Mouse (Mus musculus) cerebellum, postnatal 25 days (tissue): ENCODE data around the gene Hist1h4f.
"Not testable (repeated sequence)": the region's sequence is repeated elsewhere in the genome, so short reads cannot be mapped to it uniquely, and the experiment has no call there.

Source experiments
- DNase-seq, 2 experiments: peaks; one replicate each; pipeline ENCODE4 v3.0.0; 2021; ENCODE audit warnings: mixed read lengths in 2 of 2

Hist1h4f gene

DNA sequence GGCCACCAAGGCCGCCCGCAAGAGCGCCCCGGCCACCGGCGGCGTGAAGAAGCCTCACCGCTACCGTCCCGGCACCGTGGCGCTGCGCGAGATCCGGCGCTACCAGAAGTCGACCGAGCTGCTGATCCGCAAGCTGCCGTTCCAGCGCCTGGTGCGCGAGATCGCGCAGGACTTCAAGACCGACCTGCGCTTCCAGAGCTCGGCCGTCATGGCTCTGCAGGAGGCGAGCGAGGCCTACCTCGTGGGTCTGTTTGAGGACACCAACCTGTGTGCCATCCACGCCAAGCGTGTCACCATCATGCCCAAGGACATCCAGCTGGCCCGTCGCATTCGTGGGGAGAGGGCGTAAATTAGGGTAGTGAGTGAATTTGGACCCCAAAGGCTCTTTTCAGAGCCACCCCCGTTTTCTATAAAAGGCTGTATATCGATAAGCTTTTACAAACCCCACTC lies 24.4 kb upstream of the Hist1h4f start:
- DNase-seq = not testable (repeated sequence)

DNA sequence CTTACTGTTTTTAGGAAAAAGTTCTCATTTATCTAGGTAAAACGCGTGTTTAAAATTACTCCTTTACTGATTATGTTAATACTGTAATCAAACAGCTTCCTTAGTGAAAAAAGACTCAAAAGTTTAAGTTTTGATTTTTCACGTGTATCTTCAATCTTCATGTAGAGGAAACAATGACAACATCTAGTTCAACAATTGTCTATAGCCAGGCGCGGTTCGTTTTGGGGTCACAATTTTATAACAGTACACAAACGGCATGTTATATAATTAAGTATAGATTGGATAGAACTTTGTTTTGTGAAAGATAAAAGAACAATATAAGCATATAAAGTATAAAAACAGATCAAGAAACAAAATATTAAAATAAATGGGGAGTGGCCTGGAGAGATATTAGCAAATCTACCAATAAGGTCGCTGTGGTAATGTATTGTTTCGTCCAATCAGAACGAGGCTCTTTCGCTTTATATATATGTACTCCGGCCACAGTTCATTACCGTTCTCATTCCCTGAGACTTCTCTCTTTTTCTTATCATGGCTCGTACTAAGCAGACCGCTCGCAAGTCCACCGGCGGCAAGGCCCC lies 23.9 kb upstream of the Hist1h4f start, which contains the start of gene Hist1h3d:
Gene Hist1h3d (plus strand): TSS at position 493 of the 581 bp plus-strand sequence.
- peak; percentile 28 to 44 for DNase-seq

DNA sequence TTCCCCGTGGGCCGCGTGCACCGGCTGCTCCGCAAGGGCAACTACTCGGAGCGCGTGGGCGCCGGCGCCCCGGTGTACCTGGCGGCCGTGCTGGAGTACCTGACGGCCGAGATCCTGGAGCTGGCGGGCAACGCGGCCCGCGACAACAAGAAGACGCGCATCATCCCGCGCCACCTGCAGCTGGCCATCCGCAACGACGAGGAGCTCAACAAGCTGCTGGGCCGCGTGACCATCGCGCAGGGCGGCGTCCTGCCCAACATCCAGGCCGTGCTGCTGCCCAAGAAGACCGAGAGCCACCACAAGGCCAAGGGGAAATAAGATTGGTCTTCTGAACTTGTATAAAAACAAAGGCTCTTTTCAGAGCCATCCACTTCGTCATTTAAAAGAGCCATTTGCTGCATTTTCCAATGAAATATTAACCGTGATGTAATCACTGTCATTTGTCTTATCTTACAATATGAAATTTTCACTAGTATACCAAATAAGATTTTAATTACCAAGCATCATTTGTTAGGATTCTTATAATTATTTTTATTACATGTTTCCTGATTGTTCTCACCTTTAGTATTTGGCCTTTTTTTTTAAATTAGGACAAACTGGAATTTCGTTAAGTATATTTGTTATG lies 23.2 kb upstream of the Hist1h4f start:
- not testable (repeated sequence) for DNase-seq

DNA sequence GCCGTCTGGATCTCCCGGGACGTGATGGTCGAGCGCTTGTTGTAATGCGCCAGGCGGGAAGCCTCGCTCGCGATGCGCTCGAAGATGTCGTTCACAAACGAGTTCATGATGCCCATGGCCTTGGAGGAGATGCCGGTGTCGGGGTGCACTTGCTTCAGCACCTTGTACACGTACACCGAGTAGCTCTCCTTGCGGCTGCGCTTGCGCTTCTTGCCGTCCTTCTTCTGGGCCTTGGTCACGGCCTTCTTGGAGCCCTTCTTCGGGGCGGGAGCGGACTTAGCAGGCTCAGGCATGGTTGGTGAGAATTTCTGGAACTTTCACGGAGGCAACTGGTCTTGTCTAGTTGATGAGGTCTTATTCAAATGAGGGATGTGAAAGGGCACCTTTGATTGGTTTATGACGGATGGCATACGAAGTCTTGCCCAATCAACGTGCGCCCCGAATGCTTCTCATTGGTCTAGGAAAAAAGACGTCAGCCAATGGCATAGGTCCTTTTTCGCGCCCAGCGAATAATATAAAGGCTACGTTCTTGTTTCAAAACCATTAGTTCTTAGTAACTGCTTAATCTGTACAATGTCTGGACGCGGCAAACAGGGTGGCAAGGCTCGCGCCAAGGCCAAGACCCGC lies 22.6 kb upstream of the Hist1h4f start, which contains the start of the genes Hist1h2bf and Hist1h2ad:
Gene Hist1h2bf (minus strand): TSS at position 299 of the 627 bp plus-strand sequence.
Gene Hist1h2ad (plus strand): TSS at position 484 of the 627 bp plus-strand sequence.
- peak; percentile 72 to 82 for DNase-seq

DNA sequence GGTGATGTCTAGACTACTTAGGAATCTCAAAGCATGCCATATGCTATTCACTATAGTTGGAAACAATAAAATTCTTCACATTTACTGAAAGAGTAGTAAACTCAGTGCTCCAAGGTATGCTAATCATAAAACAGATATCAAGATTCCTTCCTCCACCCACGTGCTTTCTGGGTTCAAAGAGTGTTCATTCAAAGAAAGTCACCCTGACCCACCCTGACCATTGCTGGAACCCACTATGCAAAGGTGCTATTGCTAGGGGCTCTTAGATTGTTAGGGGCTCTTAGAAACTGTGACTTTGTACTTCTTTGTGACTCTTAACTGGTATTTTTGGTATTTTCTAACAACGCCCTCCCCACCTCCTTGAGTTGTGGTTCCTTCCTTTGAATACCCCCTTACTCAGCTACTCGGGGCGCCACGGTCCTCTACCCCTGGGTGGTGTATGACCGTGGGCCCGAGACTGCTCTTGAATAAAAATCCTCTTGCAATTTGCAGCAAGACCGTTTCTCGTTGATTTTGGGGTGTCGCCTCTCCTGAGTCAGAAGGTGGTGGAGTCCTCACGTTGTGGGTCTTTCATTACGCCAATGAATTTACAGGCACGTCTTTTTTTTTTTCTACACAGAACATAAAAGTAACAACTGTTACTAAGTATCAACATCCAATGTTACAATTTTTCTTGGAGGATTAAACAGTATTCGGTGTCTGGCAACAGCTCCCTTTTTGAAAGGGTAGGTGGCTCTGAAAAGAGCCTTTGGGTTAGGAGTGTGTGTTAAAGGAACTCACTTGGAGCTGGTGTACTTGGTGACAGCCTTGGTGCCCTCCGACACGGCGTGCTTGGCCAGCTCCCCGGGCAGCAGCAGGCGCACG lies 21.8 kb upstream of the Hist1h4f start:
- DNase-seq = not testable (repeated sequence)

DNA sequence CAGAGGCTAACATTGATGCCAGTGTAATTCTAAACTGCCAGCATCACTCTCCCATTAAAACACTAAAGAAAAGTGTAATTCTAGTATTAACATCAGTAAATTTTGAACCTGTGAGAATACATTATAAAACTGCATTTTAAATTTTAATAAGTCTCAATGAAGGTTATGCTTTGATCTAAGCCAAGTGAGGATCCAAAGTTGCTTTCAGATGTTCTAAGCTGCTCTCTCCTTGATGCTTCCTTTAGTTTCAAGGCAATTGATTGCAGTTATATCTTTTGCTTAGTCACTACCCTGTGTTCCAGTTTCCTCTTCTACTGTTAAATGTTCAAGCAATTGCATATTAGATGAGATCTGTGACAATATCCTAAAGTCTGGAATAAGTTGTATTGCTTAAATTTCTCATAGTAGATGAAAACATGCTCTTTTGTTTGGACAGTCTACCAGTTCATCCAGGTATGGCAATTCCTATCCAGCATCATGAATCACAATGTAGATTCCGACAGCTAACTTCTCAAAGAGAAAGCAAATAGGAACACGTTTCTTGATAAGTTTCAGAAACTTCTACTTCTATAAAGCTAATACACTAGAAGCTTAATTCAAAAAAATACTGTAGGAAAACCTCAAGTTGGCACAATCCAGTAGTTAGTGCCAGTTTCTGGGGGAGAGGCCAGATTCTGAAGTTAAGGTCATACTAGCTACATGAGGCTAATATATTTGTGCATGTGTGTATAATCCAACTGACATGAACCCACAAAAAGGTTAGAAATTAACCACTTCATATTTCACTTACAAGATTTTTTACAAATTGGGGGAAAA lies 21.0 kb upstream of the Hist1h4f start:
- no peak for DNase-seq

DNA sequence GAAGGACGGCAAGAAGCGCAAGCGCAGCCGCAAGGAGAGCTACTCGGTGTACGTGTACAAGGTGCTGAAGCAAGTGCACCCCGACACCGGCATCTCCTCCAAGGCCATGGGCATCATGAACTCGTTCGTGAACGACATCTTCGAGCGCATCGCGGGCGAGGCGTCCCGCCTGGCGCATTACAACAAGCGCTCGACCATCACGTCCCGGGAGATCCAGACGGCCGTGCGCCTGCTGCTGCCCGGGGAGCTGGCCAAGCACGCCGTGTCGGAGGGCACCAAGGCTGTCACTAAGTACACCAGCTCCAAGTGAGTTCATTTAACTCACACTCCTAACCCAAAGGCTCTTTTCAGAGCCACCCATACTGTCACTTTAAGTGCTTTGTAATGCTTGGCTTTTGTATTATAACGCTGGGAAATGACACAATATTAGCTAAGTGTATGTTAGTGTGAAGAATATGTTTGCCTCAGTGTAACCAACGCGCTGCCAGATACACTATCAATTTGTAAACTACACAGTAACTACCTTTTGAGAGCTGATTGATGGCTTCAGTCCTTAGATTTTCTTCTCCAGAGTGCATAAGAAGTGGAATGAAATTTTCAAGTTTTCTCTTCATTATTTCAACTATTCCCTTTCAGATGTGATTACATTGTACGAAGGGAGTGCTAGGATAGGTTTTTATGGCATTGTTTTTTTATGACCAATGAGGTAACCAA lies 20.2 kb upstream of the Hist1h4f start:
- DNase-seq = not testable (repeated sequence)

DNA sequence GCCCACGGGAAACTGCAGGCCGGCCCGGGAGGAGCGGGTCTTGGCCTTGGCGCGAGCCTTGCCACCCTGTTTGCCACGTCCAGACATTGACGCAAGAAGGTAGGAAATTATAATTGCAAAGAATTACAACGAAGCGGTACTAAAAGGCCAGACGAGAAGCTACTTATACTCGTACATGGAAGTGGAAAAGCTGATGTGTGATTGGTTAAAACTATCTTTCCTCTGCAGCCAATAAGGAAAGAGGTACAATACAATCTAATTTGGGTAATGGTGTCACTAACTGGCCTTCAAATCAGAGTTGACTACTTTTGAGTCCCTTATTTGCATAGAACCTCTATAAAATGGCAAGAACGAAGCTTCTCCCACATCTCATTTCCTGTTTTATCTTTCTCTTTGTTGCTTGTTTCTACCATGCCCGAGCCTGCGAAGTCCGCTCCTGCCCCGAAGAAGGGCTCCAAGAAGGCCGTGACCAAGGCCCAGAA lies 19.6 kb upstream of the Hist1h4f start, which contains the start of the genes Hist1h2ae and Hist1h2bg:
Gene Hist1h2ae (minus strand): TSS at position 199 of the 482 bp plus-strand sequence.
Gene Hist1h2bg (plus strand): TSS at position 375 of the 482 bp plus-strand sequence.
- peak; percentile 65 to 82 for DNase-seq

DNA sequence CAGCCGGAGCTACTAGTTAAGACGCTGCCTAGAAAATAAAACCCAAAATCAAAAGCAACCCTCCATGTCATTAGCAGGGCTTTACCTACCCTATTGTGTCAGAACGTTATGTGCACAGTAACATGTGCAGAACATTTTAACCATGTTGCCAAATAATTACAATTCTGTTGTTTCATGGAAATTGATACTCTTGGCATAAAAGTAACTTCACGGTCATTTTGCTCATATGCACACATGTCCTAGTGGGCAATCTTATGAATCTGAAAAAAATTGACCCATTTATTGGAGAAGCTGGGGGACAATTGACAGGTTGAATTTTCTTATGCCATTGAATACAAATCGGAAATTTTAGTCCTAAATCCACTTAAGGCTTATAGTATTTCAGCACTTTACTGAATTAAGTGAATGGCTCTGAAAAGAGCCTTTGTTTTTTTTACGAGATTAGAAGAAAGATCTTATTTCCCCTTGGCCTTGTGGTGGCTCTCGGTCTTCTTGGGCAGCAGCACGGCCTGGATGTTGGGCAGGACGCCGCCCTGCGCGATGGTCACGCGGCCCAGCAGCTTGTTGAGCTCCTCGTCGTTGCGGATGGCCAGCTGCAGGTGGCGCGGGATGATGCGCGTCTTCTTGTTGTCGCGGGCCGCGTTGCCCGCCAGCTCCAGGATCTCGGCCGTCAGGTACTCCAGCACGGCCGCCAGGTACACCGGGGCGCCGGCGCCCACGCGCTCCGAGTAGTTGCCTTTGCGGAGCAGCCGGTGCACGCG lies 19.0 kb upstream of the Hist1h4f start:
- DNase-seq = not testable (repeated sequence)

DNA sequence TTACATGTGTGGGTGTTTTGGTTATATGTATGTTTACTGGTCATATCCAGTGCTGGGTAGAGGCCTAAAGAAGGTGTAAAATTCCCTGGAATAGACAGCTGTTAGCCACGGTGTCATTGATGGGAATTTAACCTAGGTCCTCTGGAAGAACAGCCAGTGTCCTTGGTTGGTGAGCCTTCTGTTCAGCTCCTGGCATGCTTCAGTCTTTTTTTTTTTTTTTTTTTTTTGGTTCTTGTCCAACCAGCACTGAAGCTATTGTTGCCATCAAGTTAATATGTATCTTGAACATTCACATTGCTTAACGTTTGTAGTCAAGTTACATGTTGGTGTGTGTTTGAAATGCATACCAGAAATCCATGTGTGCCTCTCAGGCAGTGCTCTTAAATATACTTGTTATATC lies 13.0 kb upstream of the Hist1h4f start:
- no peak for DNase-seq

DNA sequence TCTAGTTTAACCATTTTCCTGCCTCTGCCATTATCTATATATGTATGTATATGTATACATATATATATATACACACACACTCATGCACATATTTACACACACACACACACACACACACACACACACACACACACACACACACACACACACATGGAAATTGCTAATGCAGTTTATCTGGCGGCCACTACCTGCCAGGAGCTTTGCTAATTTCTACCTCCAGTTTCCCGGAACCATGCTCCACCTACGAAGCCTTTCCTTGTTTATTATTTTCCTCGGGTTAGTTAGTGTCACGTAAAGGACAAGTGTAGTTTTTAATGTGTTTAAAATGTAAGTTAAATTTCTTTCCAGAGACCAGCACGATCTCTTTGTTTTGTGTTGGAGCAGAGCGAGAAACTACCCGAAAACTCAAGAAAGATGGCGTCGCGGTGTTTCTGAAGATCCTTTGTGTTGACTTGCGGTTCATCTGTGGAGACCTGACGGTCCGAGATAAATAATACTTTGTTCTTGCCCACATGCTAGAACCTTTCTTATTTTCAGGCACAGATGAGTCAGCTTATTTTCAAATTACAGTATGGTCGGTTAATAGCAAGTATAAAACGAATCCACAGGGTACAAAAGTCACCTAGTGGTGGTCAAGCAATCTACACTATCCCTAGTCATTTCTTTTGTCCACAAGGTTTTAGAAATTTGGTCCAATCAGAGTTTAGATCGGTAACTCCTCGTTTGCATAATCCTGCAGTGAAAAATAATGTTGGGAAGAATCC lies 11.4 kb upstream of the Hist1h4f start:
- DNase-seq = peak in 1 of 2 experiments; percentile 39

DNA sequence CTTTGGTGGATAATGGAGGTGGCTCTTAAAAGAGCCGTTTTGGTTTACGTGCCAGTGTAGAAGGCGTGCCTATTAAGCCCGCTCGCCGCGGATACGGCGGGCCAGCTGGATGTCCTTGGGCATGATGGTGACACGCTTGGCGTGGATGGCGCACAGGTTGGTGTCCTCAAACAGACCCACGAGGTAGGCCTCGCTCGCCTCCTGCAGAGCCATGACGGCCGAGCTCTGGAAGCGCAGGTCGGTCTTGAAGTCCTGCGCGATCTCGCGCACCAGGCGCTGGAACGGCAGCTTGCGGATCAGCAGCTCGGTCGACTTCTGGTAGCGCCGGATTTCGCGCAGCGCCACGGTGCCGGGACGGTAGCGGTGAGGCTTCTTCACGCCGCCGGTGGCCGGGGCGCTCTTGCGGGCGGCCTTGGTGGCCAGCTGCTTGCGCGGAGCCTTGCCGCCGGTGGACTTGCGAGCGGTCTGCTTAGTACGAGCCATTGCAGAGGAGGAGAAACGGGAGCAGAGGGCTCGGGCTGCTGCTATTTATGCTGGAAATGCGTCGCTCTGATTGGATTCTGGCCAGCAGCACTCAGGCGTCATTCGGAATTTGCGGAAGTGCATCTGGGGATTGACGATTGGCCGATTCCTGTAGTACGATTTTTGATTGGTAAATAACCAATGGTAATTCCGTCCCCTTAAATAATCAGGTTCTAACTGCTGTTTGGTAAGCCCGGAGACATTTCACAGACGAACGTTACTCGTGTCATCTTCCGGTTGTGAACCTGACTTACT lies 10.6 kb upstream of the Hist1h4f start, which contains the start of gene Hist1h3e:
Gene Hist1h3e (minus strand): TSS at position 487 of the 777 bp plus-strand sequence.
- peak; percentile 92 for DNase-seq

DNA sequence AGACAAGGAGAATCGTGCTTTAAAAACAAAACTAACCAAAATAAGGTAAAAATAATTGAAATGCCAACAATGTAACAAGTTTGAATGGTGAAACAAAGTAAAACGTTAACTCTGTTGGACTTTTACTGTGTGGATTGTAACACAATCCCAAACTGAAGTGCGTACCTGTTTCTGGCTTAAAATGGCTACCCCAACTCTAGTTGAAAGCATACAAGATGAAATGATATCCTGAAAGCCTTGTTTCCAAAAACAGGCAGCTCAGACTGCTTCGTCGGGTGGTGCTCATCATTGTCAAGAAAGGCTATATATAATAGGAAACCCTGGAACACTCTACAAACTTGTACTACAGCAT lies 10.1 kb upstream of the Hist1h4f start:
- DNase-seq = not testable (repeated sequence)

DNA sequence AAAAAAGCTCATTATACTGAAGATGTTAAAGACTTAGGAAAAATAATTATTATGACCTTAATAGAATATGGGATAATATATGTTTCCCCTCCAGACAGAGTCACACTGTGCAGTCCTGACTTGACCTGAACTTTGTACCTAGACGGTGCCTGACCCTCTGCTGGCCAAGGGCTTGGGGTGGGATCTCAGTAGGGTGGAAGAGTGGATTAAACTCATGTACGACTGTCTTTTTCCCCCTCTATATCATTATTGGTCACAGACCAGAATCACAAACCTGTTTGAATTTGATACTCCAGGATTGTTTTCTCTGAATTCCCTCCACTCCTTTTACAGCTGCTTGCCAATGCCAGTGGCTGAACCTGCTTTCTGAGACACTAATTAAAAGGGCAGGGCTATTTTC lies 9.3 kb upstream of the Hist1h4f start:
- not testable (repeated sequence) for DNase-seq

DNA sequence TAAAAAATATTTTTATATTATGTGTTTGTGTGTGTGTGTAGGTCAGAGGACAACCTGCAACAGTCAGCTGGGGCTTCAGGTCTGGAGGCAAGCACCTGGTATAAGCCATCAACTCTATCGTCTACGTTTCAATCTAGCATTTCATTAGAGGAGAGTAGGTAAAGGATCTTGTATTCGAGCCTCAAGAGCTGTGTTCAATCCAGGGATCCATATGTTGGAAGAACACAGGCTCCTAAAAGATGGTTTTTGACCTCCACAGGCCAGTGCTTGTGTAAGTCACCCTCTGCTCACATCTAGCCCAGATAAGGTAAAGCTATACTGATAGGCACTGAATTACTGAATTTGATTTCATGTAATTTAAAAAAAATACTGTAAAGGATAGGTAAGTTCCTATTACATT lies 5.5 kb upstream of the Hist1h4f start:
- DNase-seq = no peak

DNA sequence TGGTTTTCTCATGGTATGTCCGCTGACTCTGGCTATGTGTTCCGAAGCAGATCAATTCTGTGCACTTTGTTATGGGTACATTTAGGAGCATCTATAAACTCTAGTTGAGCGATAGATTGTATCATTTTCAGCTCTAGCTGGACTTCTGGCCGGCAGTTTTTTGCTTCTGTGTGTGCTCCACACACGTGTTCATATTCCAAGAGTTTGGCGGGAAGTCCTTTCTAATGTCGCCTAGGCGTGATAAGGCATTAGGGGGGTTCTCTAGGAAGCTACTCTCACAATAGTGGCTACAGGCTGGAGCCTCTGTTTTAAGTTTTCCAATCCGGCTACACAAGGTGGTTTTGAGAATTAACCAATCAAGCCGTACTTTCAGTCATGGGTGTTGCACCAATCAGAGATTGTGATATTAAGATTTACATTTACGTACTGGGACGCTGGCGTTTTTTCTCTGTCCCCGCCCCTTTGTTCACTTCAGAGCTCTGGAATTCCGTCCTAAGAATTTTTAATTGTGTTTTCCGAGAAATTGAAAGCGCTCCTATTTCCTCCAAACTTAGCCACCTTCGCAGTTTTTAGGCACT lies 4.5 kb upstream of the Hist1h4f start:
- peak; percentile 64 to 77 for DNase-seq

DNA sequence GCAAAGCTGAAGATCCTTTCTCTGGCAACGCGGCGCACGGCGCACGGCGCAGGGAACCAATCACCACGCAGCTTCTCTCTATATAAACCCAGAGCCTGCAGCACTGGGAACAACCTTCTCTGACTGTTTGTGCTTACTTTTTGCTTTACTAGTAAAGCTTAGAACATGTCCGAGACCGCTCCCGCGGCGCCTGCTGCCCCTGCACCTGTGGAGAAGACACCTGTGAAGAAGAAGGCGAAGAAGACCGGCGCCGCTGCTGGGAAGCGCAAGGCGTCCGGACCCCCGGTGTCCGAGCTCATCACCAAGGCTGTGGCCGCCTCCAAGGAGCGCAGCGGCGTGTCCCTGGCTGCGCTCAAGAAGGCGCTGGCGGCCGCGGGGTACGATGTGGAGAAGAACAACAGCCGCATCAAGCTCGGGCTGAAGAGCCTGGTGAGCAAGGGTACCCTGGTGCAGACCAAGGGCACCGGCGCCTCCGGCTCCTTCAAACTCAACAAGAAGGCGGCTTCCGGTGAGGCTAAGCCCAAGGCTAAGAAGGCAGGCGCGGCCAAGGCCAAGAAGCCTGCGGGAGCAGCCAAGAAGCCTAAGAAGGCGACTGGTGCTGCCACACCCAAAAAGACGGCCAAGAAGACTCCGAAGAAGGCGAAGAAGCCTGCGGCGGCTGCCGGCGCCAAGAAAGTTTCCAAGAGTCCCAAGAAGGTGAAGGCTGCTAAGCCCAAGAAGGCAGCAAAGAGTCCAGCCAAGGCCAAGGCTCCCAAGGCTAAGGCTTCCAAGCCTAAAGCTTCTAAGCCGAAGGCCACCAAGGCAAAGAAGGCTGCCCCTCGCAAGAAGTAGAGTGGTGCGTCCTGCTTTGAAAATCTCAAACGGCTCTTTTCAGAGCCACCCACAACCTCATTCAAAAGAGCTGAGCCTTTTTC lies 3.7 kb upstream of the Hist1h4f start:
- peak; percentile 77 to 83 for DNase-seq
